Mouse (Mus musculus) liver, embryonic 15.5 days (tissue): ENCODE measurements at regions not wholly inside any gene's neighbourhood (a gene's known extent, or its start where the extent isn't known, plus 50 kb on each side); places are given as distances from the start of the nearest gene placed in this dataset.
"Not testable (repeated sequence)": the region's sequence is repeated elsewhere in the genome, so short reads cannot be mapped to it uniquely, and the experiment has no call there.

Source experiments
- ATAC-seq: fragments of 200-750 bp; cut with Nextera tagmentation; 2 replicates; pipeline ENCODE4 v1.8.0; 2017; ENCODE audit warnings: moderate number of reproducible peaks, mild to moderate bottlenecking, moderate library complexity; ENCODE audit not compliant: insufficient read depth
- H3K27ac ChIP-seq: fragments of 300-500 bp; sonication (generic); replicated peaks from 2 replicates; pipeline ENCODE4 v1.5.1; 2015; ENCODE audit warnings: mild to moderate bottlenecking, inconsistent platforms
- H3K27me3 ChIP-seq: fragments of 300-500 bp; sonication (generic); 2 replicates; pipeline ENCODE4 v1.6.1; 2015; ENCODE audit warnings: mild to moderate bottlenecking, inconsistent platforms
- H3K36me3 ChIP-seq: fragments of 300-500 bp; sonication (generic); replicated peaks from 2 replicates; pipeline ENCODE4 v1.6.1; 2015; ENCODE audit warnings: moderate library complexity, mild to moderate bottlenecking, inconsistent platforms
- H3K4me1 ChIP-seq: fragments of 300-500 bp; sonication (generic); replicated peaks from 2 replicates; pipeline ENCODE4 v1.6.1; 2015; ENCODE audit warnings: inconsistent platforms
- H3K4me2 ChIP-seq: fragments of 300-500 bp; sonication (generic); 2 replicates; pipeline ENCODE4 v1.6.1; 2015; ENCODE audit warnings: moderate library complexity, mild to moderate bottlenecking, inconsistent platforms
- H3K4me3 ChIP-seq: fragments of 300-500 bp; sonication (generic); replicated peaks from 2 replicates; pipeline ENCODE4 v1.5.1; 2015; ENCODE audit warnings: mild to moderate bottlenecking, inconsistent platforms
- H3K9ac ChIP-seq: fragments of 300-500 bp; sonication (generic); 2 replicates; pipeline ENCODE4 v1.6.1; 2015; ENCODE audit warnings: moderate library complexity, mild to moderate bottlenecking, inconsistent platforms
- H3K9me3 ChIP-seq: fragments of 300-500 bp; sonication (generic); replicated peaks from 2 replicates; pipeline ENCODE4 v1.6.1; 2016; ENCODE audit warnings: inconsistent platforms
- WGBS: fragments of 180-500 bp; shearing (Covaris S2); methylation state at CpG from one replicate; pipeline ENCODE4 v1.1.7; 2015; ENCODE audit warnings: mixed read lengths; ENCODE audit not compliant: insufficient replicate concordance; 5-methylcytosine and 5-hydroxymethylcytosine counted together

GRCm38 (mm10) chr8:90056331-90056730 is 291.8 kb downstream of the Tox3 start:
- WGBS: 53% methylated on average over 1 of the region's 1 CpGs
- no peak for ATAC-seq

GRCm38 (mm10) chr8:90046779-90047178 is 301.4 kb downstream of the Tox3 start:
- H3K27me3 ChIP-seq: no peaks in the 10 kb centered on the region
- no peak overlapping the region for H3K4me3 ChIP-seq
- no peaks in the 10 kb centered on the region for H3K9me3 ChIP-seq
- H3K4me2 ChIP-seq: no peak overlapping the region
- no peak for ATAC-seq
- H3K36me3 ChIP-seq: no peaks in the 10 kb centered on the region
- no peak overlapping the region for H3K9ac ChIP-seq
- H3K27ac ChIP-seq: no peak overlapping the region
- 62% methylated on average over 9 of the region's 9 CpGs for whole genome bisulfite sequencing
- no peaks in the 10 kb centered on the region for H3K4me1 ChIP-seq

More at GRCm38 (mm10) chr8:90056331-90056730, 291.8 kb downstream of the Tox3 start:
- no peaks in the 10 kb centered on the region for H3K36me3 ChIP-seq
- no peak overlapping the region for H3K9ac ChIP-seq
- H3K9me3 ChIP-seq: no peaks in the 10 kb centered on the region
- no peak overlapping the region for H3K27ac ChIP-seq
- no peaks in the 10 kb centered on the region for H3K27me3 ChIP-seq
- H3K4me1 ChIP-seq: no peaks in the 10 kb centered on the region
- no peak overlapping the region for H3K4me3 ChIP-seq
- no peak overlapping the region for H3K4me2 ChIP-seq

- Histone ChIP-seq H3K36me3 (no peaks in the 10 kb centered on the region), H3K4me3 (no peak overlapping the region), H3K9me3 (no peaks in the 10 kb centered on the region), H3K27me3 (no peaks in the 10 kb centered on the region), H3K27ac (no peak overlapping the region), H3K9ac (no peak overlapping the region), H3K4me2 (no peak overlapping the region), H3K4me1 (no peaks in the 10 kb centered on the region)
- no peak for ATAC-seq
- WGBS: 54% methylated on average over 3 of the region's 3 CpGs
Measured at GRCm38 (mm10) chr8:90036436-90036835, 311.7 kb downstream of the Tox3 start.

- H3K9ac ChIP-seq: no peak overlapping the region
- no peaks in the 10 kb centered on the region for H3K27me3 ChIP-seq
- H3K4me2 ChIP-seq: no peak overlapping the region
- no peak overlapping the region for H3K4me3 ChIP-seq
- H3K36me3 ChIP-seq: no peaks in the 10 kb centered on the region
- 74% methylated on average over 4 of the region's 4 CpGs for WGBS
- no peak for ATAC-seq
- no peaks in the 10 kb centered on the region for H3K4me1 ChIP-seq
- H3K27ac ChIP-seq: no peak overlapping the region
- H3K9me3 ChIP-seq: no peaks in the 10 kb centered on the region
Measured at GRCm38 (mm10) chr8:90032572-90032971, 315.6 kb downstream of the Tox3 start.

GRCm38 (mm10) chr8:90031220-90031619 is 316.9 kb downstream of the Tox3 start:
- Histone ChIP-seq H3K27me3 (no peaks in the 10 kb centered on the region), H3K27ac (no peak overlapping the region), H3K9ac (no peak overlapping the region), H3K9me3 (no peaks in the 10 kb centered on the region), H3K4me1 (no peaks in the 10 kb centered on the region), H3K4me3 (no peak overlapping the region), H3K36me3 (no peaks in the 10 kb centered on the region), H3K4me2 (no peak overlapping the region)
- 37% methylated on average over 1 of the region's 1 CpGs for WGBS
- ATAC-seq: no peak

GRCm38 (mm10) chr8:90017958-90018357 is 330.2 kb downstream of the Tox3 start:
- not testable (repeated sequence) for ATAC-seq, H3K27me3 ChIP-seq
- WGBS: 25% methylated on average over 1 of the region's 1 CpGs

GRCm38 (mm10) chr8:90013755-90014154 is 334.4 kb downstream of the Tox3 start:
- no peaks in the 10 kb centered on the region for H3K27me3 ChIP-seq
- H3K4me2 ChIP-seq: no peak overlapping the region
- no peak overlapping the region for H3K4me3 ChIP-seq
- H3K36me3 ChIP-seq: no peaks in the 10 kb centered on the region
- 53% methylated on average over 2 of the region's 2 CpGs for WGBS
- no peak overlapping the region for H3K9ac ChIP-seq
- no peak overlapping the region for H3K27ac ChIP-seq
- no peaks in the 10 kb centered on the region for H3K9me3 ChIP-seq
- no peak for ATAC-seq
- H3K4me1 ChIP-seq: no peaks in the 10 kb centered on the region

More at GRCm38 (mm10) chr8:90017958-90018357, 330.2 kb downstream of the Tox3 start:
- H3K9me3 ChIP-seq, H3K27ac ChIP-seq, H3K4me2 ChIP-seq, H3K4me1 ChIP-seq, H3K36me3 ChIP-seq, H3K4me3 ChIP-seq, H3K9ac ChIP-seq: not testable (repeated sequence)

GRCm38 (mm10) chr8:90011682-90012409 is 336.3 kb downstream of the Tox3 start:
- no peaks in the 10 kb centered on the region for H3K9me3 ChIP-seq
- no peaks in the 10 kb centered on the region for H3K4me1 ChIP-seq
- H3K36me3 ChIP-seq: no peaks in the 10 kb centered on the region
- H3K4me2 ChIP-seq: no peak overlapping the region
- ATAC-seq: no peak
- 53% methylated on average over 6 of the region's 6 CpGs for WGBS
- no peak overlapping the region for H3K9ac ChIP-seq
- H3K4me3 ChIP-seq: no peak overlapping the region
- no peaks in the 10 kb centered on the region for H3K27me3 ChIP-seq
- H3K27ac ChIP-seq: no peak overlapping the region

- H3K4me2 ChIP-seq: no peak overlapping the region
- no peak overlapping the region for H3K4me3 ChIP-seq
- WGBS: 49% methylated on average over 1 of the region's 1 CpGs
- no peaks in the 10 kb centered on the region for H3K4me1 ChIP-seq
- H3K27me3 ChIP-seq: no peaks in the 10 kb centered on the region
- H3K9ac ChIP-seq: no peak overlapping the region
- no peak overlapping the region for H3K27ac ChIP-seq
- no peak for ATAC-seq
- H3K36me3 ChIP-seq: no peaks in the 10 kb centered on the region
- no peaks in the 10 kb centered on the region for H3K9me3 ChIP-seq
Measured at GRCm38 (mm10) chr8:90009431-90009830, 338.7 kb downstream of the Tox3 start.

- no peaks in the 10 kb centered on the region for H3K27me3 ChIP-seq
- WGBS: 30% methylated on average over 15 of the region's 15 CpGs
- H3K9me3 ChIP-seq: no peaks in the 10 kb centered on the region
- H3K4me1 ChIP-seq: no peaks in the 10 kb centered on the region
- no peak for ATAC-seq
- H3K9ac ChIP-seq: no peak overlapping the region
- H3K4me3 ChIP-seq: no peak overlapping the region
- no peaks in the 10 kb centered on the region for H3K36me3 ChIP-seq
- H3K4me2 ChIP-seq: no peak overlapping the region
- H3K27ac ChIP-seq: no peak overlapping the region
Measured at GRCm38 (mm10) chr8:90000899-90001640, 347.1 kb downstream of the Tox3 start.

- Histone ChIP-seq H3K9ac (no peak overlapping the region), H3K4me1 (no peaks in the 10 kb centered on the region), H3K4me3 (no peak overlapping the region), H3K4me2 (no peak overlapping the region), H3K27me3 (no peaks in the 10 kb centered on the region), H3K27ac (no peak overlapping the region), H3K36me3 (no peaks in the 10 kb centered on the region), H3K9me3 (no peaks in the 10 kb centered on the region)
- no peak for ATAC-seq
- WGBS: 69% methylated on average over 4 of the region's 4 CpGs
Measured at GRCm38 (mm10) chr8:89993743-89994142, 354.4 kb downstream of the Tox3 start.
